Mouse (Mus musculus) thymus, adult 2 months (tissue): ENCODE data around the gene Hoxa10. TPM values are rescaled to one million over a fixed set of nuclear protein-coding genes. Genes with fewer than 3 reads are reported as not detected.

Experiments used
- DNase-seq: peaks from one replicate; pipeline ENCODE4 v3.0.0; 2021
- H3K27ac ChIP-seq: fragments of 200-500 bp; 2 replicates; pipeline ENCODE4 v1.5.1; 2012; ENCODE audit warnings: low read length, control low read depth; ENCODE audit not compliant: control insufficient read depth, insufficient read depth
- H3K27me3 ChIP-seq: fragments of 200-500 bp; 2 replicates; pipeline ENCODE4 v1.6.1; 2012; ENCODE audit warnings: mild to moderate bottlenecking, low read length, moderate library complexity, mixed read lengths; ENCODE audit not compliant: control insufficient read depth, insufficient read depth
- H3K36me3 ChIP-seq: fragments of 200-500 bp; 2 replicates; pipeline ENCODE4 v1.6.1; 2012; ENCODE audit warnings: mild to moderate bottlenecking, low read length, moderate library complexity; ENCODE audit not compliant: control insufficient read depth, insufficient read depth
- H3K4me1 ChIP-seq: fragments of 200-500 bp; replicated peaks from 2 replicates; pipeline ENCODE4 v1.6.1; 2012; ENCODE audit warnings: low read length; ENCODE audit not compliant: control insufficient read depth, insufficient read depth
- H3K4me3 ChIP-seq: fragments of 200-500 bp; 2 replicates; pipeline ENCODE4 v1.5.1; 2012; ENCODE audit warnings: mild to moderate bottlenecking, low read length, control low read depth, moderate library complexity; ENCODE audit not compliant: control insufficient read depth, insufficient read depth
- CTCF ChIP-seq: fragments of 200-500 bp; IDR thresholded peaks from 2 replicates; pipeline ENCODE4 v1.5.1; 2012; ENCODE audit warnings: mild to moderate bottlenecking, control low read depth, low read length, moderate library complexity, borderline replicate concordance; ENCODE audit not compliant: control insufficient read depth, poor library complexity, insufficient read depth; ENCODE audit errors: extremely low read depth
- POLR2A ChIP-seq: fragments of 200-500 bp; IDR thresholded peaks from 2 replicates; pipeline ENCODE4 v1.6.1; 2012; ENCODE audit warnings: mild to moderate bottlenecking, low read length, control low read depth, moderate library complexity; ENCODE audit not compliant: control insufficient read depth, poor library complexity, insufficient read depth; ENCODE audit errors: extremely low read depth
- WGBS: fragments of 180-500 bp; shearing (Covaris S2); methylation state at CpG from one replicate; pipeline ENCODE4 v1.1.7; 2018; 5-methylcytosine and 5-hydroxymethylcytosine counted together
- polyA plus RNA-seq: library from polyadenylated mRNA; depleted of rRNA; stranded (reverse); fragments of >200 nt; gene quantifications from 2 replicates; pipeline ENCODE4 v1.2.3, GENCODE M21; 2012

Hoxa10 gene
- polyA plus RNA-seq, 1 experiment: not detected

GRCm38 (mm10) chr6:52256956-52257355 lies 16.3 kb upstream of the Hoxa10 start:
- H3K4me1 ChIP-seq: peaks cover 3% of the 10 kb centered on the region; the same call in 1 of the 2 replicates
- peak; percentile 85 for DNase-seq
- H3K27ac ChIP-seq: no peak overlapping the region
- TF ChIP-seq POLR2A (no peak), CTCF (no peak)
- H3K4me3 ChIP-seq: no peak overlapping the region
- WGBS: 1% methylated on average over 6 of the region's 6 CpGs
- H3K27me3 ChIP-seq: peaks cover 39% of the 10 kb centered on the region
- H3K36me3 ChIP-seq: no peaks in the 10 kb centered on the region

- DNase-seq: no peak
- Histone ChIP-seq H3K4me1 (peaks cover 3% of the 10 kb centered on the region; the same call in 1 of the 2 replicates), H3K27me3 (peaks cover 36% of the 10 kb centered on the region), H3K4me3 (no peak overlapping the region), H3K27ac (no peak overlapping the region), H3K36me3 (no peaks in the 10 kb centered on the region)
- WGBS: 4% methylated on average over 59 of the region's 59 CpGs
- no peak for TF ChIP-seq POLR2A
- no peak for TF ChIP-seq CTCF
Measured at GRCm38 (mm10) chr6:52253511-52254500, 13.2 kb upstream of the Hoxa10 start.

- 5% methylated on average over 35 of the region's 35 CpGs for WGBS
- no peak for DNase-seq
- H3K4me3 ChIP-seq: no peak overlapping the region
- peaks cover 41% of the 10 kb centered on the region for H3K27me3 ChIP-seq
- no peak overlapping the region for H3K27ac ChIP-seq
- no peaks in the 10 kb centered on the region for H3K36me3 ChIP-seq
- TF ChIP-seq POLR2A (no peak), CTCF (no peak)
- peaks cover 3% of the 10 kb centered on the region; the same call in 1 of the 2 replicates for H3K4me1 ChIP-seq
Measured at GRCm38 (mm10) chr6:52252775-52253376, 12.2 kb upstream of the Hoxa10 start.

DNA sequence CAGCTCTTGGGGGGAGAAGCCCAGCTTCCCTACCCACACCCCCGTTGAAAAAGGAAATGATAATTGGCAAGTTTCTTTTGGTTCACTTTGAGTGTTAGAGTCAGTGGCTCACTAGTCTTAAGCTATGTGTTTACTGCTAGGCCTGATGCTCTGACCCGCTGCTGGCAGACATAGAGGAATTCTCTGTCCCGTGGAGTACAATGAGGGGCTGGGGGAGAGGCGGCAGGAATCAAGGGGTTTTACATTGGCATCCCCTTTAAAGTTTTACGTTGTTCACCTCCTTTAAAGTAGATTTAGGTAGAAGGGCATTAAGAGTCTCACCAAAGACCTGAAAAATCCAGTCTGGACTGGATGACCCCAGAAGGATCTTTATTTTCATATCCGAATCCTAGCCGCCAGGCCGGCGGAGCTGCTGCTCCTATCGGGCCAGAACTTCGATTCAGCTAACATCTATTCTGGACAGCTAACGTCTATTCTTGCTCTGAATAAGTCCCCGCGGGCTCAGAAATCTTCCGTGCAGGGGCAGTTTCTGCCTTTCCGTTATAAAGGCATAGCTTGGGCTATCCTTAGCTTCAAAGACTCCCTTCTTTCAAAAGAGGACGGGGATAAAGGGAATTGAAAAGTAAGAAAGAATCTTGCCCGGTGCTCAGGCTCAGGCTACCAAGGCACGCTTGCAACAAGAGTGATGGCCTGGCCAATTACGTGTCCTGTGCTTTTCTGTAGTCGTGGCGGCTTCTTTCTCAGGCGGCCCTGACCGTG lies 11.5 kb upstream of the Hoxa10 start:
- Histone ChIP-seq H3K27me3 (peaks cover 44% of the 10 kb centered on the region), H3K36me3 (no peaks in the 10 kb centered on the region), H3K27ac (no peak overlapping the region), H3K4me3 (no peak overlapping the region), H3K4me1 (peaks cover 3% of the 10 kb centered on the region; the same call in 1 of the 2 replicates)
- WGBS: 12% methylated on average over 24 of the region's 24 CpGs
- no peak for TF ChIP-seq POLR2A
- no peak for TF ChIP-seq CTCF
- no peak for DNase-seq

- DNase-seq: no peak
- H3K27ac ChIP-seq: no peak overlapping the region
- TF ChIP-seq CTCF: no peak
- no peak for TF ChIP-seq POLR2A
- no peak overlapping the region for H3K4me3 ChIP-seq
- H3K27me3 ChIP-seq: peaks cover 52% of the 10 kb centered on the region
- WGBS: 19% methylated on average over 7 of the region's 7 CpGs
- H3K36me3 ChIP-seq: no peaks in the 10 kb centered on the region
- peaks cover 3% of the 10 kb centered on the region; the same call in 1 of the 2 replicates for H3K4me1 ChIP-seq
Measured at GRCm38 (mm10) chr6:52251177-52251879, 10.7 kb upstream of the Hoxa10 start.

- Histone ChIP-seq H3K4me1 (peaks cover 15% of the 10 kb centered on the region), H3K27me3 (peaks cover 67% of the 10 kb centered on the region), H3K4me3 (no peak overlapping the region), H3K27ac (no peak overlapping the region), H3K36me3 (no peaks in the 10 kb centered on the region)
- 15% methylated on average over 4 of the region's 4 CpGs for WGBS
- TF ChIP-seq CTCF (no peak), POLR2A (no peak)
- DNase-seq: no peak
Measured at GRCm38 (mm10) chr6:52249826-52250225, 9.2 kb upstream of the Hoxa10 start.
